Mouse (Mus musculus) kidney, postnatal 0 days (tissue): ENCODE results near the gene Arpc2. TPM values are rescaled to one million over a fixed set of nuclear protein-coding genes. Genes with fewer than 3 reads are reported as not detected.

Experiments used
- ATAC-seq: fragments of 200-750 bp; cut with Nextera tagmentation; replicated peaks from 2 replicates; pipeline ENCODE4 v1.8.0; 2017; ENCODE audit warnings: low read depth, moderate number of reproducible peaks, moderate TSS enrichment, moderate library complexity; ENCODE audit not compliant: low FRiP score
- DNase-seq: peaks from one replicate; pipeline ENCODE4 v3.0.0-alpha.2; 2016; ENCODE audit warnings: low spot score
- H3K27ac ChIP-seq: fragments of 300-500 bp; sonication (generic); 2 replicates; pipeline ENCODE4 v1.5.1; 2014; ENCODE audit warnings: mild to moderate bottlenecking
- H3K27me3 ChIP-seq: fragments of 300-500 bp; sonication (generic); 2 replicates; pipeline ENCODE4 v1.6.1; 2014; ENCODE audit warnings: low read length, mixed read lengths; ENCODE audit not compliant: insufficient read depth
- H3K36me3 ChIP-seq: fragments of 300-500 bp; sonication (generic); 2 replicates; pipeline ENCODE4 v1.6.1; 2014; ENCODE audit warnings: low read length, mixed read lengths; ENCODE audit not compliant: insufficient read depth
- H3K4me1 ChIP-seq: fragments of 300-500 bp; sonication (generic); replicated peaks from 2 replicates; pipeline ENCODE4 v1.6.1; 2014; ENCODE audit warnings: antibody characterized with exemption, low read length, mixed read lengths; ENCODE audit not compliant: insufficient read depth
- H3K4me2 ChIP-seq: fragments of 300-500 bp; sonication (generic); 2 replicates; pipeline ENCODE4 v1.6.1; 2014; ENCODE audit warnings: mild to moderate bottlenecking, low read length, moderate library complexity, mixed read lengths
- H3K4me3 ChIP-seq: fragments of 300-500 bp; sonication (generic); replicated peaks from 2 replicates; pipeline ENCODE4 v1.5.1; 2014; ENCODE audit warnings: low read depth, low read length
- H3K9ac ChIP-seq: fragments of 300-500 bp; sonication (generic); 2 replicates; pipeline ENCODE4 v1.6.1; 2014; ENCODE audit warnings: low read depth, low read length
- H3K9me3 ChIP-seq: fragments of 300-500 bp; sonication (generic); replicated peaks from 2 replicates; pipeline ENCODE4 v1.6.1; 2016; ENCODE audit warnings: low read length, inconsistent platforms, mixed read lengths
- CTCF ChIP-seq: IDR thresholded peaks from 2 replicates; pipeline ENCODE4 v1.5.1; 2016; ENCODE audit warnings: antibody characterized with exemption, low read depth, mild to moderate bottlenecking, moderate library complexity
- WGBS: fragments of 180-500 bp; shearing (Covaris S2); extraction: QIAGEN DNeasy Blood & Tissue Kit; methylation state at CpG from one replicate; pipeline ENCODE4 v1.1.7; 2014; 5-methylcytosine and 5-hydroxymethylcytosine counted together
- polyA plus RNA-seq: library from polyadenylated mRNA; unstranded; fragments of >200 nt; fragmentation: Nextera tagmentation; extraction: Ambion mirVana; gene quantifications from 2 replicates; pipeline ENCODE4 v1.2.1, GENCODE M21; 2015

The Arpc2 gene
- polyA plus RNA-seq, 1 experiment from 2014 or later: 487 TPM

DNA sequence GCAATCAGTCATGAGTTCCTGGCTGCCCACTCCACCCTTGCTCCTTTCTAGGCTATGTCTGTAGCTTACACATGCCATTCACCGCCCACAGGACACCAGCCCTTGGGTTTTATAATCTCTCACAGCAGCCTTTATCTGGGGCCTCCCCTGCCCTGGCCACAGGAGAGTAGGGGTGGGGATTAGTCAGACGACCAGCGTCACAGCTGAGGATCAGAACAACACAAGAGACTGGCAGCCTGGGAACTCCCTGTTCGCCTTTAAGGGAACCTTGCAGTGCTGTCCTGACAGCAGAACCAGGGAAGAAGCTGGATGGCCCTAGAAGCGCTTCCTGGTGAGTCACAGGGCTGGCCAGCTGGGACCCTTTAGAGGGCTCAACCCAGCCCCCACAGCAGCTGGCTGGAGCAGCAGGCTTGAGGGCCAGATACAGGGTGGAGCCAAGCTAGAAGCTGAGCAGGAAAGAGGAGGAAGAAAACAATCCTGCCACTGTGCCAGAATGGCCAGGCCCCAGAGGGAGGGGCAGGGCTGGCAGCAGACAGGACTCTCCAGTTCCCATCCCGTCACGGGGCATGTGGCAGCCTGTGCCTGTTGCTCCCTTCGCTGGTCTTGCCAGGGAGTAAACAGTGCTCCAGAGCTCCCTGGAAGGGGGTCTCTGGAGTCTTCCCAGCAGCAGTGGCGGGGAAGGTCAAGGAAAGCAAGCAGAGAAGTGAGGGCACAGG is 59.7 kb downstream of the Arpc2 start:
- H3K4me3 ChIP-seq: no peak overlapping the region
- WGBS: 4% methylated on average over 9 of the region's 9 CpGs

GRCm38 (mm10) chr1:74296477-74296876 is 60.6 kb downstream of the Arpc2 start:
- peak overlapping the region; percentile 38 for H3K4me2 ChIP-seq
- peak overlapping the region; percentile 44; the same call in 1 of the 2 replicates for H3K9ac ChIP-seq
- ATAC-seq (peak; percentile 24; the same call in 1 of the 2 replicates), DNase-seq (peak; percentile 89)
- no peak overlapping the region for H3K4me3 ChIP-seq
- 14% methylated on average over 6 of the region's 6 CpGs for WGBS
- TF ChIP-seq CTCF: no peak
- H3K9me3 ChIP-seq: no peaks in the 10 kb centered on the region
- H3K4me1 ChIP-seq: peaks cover 41% of the 10 kb centered on the region
- peak overlapping the region; percentile 92 for H3K27ac ChIP-seq
- no peaks in the 10 kb centered on the region for H3K27me3 ChIP-seq
- peaks cover 14% of the 10 kb centered on the region for H3K36me3 ChIP-seq

More for the DNA sequence above, 59.7 kb downstream of the Arpc2 start:
- no peak for TF ChIP-seq CTCF
- Histone ChIP-seq H3K4me1 (peaks cover 39% of the 10 kb centered on the region), H3K9ac (peak overlapping the region; percentile 44), H3K27ac (peak overlapping the region; percentile 92), H3K9me3 (no peaks in the 10 kb centered on the region), H3K27me3 (no peaks in the 10 kb centered on the region), H3K4me2 (peak overlapping the region; percentile 38), H3K36me3 (peaks cover 15% of the 10 kb centered on the region)
- ATAC-seq (peak; percentile 88), DNase-seq (peak; percentile 96)

DNA sequence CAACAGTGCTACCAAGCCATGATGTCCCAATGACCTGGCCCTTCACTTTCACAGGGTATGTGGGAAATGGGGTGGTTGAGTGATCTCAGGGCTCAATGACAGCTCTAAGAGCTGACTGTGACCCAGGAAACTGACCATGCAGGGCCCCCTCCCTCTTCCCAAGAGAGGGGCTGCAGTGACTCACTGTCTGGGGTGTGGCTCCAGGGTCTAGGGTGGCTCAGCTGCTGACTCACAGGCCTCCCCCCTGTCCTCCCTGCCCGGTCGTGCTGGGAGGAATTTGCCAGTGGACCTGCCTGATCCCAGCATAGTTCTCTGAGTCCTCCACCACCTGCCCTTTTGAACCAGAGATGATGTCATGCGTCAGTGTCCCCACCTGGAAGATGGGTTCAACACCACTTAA is 61.4 kb downstream of the Arpc2 start:
- H3K9me3 ChIP-seq: no peaks in the 10 kb centered on the region
- peak overlapping the region; percentile 27; the same call in 1 of the 2 replicates for H3K9ac ChIP-seq
- ATAC-seq (0 out of 2 replicates have a peak, but pooled peaks have one; percentile 8), DNase-seq (no peak)
- H3K27ac ChIP-seq: peak overlapping the region; percentile 92
- H3K4me3 ChIP-seq: no peak overlapping the region
- peaks cover 49% of the 10 kb centered on the region for H3K4me1 ChIP-seq
- H3K36me3 ChIP-seq: peaks cover 6% of the 10 kb centered on the region; the same call in 1 of the 2 replicates
- WGBS: 44% methylated on average over 3 of the region's 3 CpGs
- no peak overlapping the region for H3K4me2 ChIP-seq
- H3K27me3 ChIP-seq: no peaks in the 10 kb centered on the region
- TF ChIP-seq CTCF: no peak

- Histone ChIP-seq H3K4me3 (no peak overlapping the region), H3K36me3 (no peaks in the 10 kb centered on the region), H3K9me3 (no peaks in the 10 kb centered on the region), H3K4me2 (no peak overlapping the region), H3K27ac (peak overlapping the region; percentile 92), H3K9ac (no peak overlapping the region), H3K27me3 (no peaks in the 10 kb centered on the region), H3K4me1 (peaks cover 57% of the 10 kb centered on the region)
- no peak for TF ChIP-seq CTCF
- DNase-seq: no peak
- no peak for ATAC-seq
- WGBS: 82% methylated on average over 5 of the region's 5 CpGs
Observed at GRCm38 (mm10) chr1:74298157-74298750, 62.4 kb downstream of the Arpc2 start.

GRCm38 (mm10) chr1:74298996-74299395 is 63.1 kb downstream of the Arpc2 start:
- H3K9ac ChIP-seq: no peak overlapping the region
- DNase-seq (no peak), ATAC-seq (no peak)
- H3K27me3 ChIP-seq: no peaks in the 10 kb centered on the region
- H3K27ac ChIP-seq: 0 out of 2 replicates have a peak overlapping the region, but pooled peaks have one; percentile 13
- no peaks in the 10 kb centered on the region for H3K9me3 ChIP-seq
- H3K4me3 ChIP-seq: no peak overlapping the region
- WGBS: 53% methylated on average over 5 of the region's 5 CpGs
- H3K4me2 ChIP-seq: no peak overlapping the region
- TF ChIP-seq CTCF: no peak
- no peaks in the 10 kb centered on the region for H3K36me3 ChIP-seq
- peaks cover 61% of the 10 kb centered on the region for H3K4me1 ChIP-seq

DNA sequence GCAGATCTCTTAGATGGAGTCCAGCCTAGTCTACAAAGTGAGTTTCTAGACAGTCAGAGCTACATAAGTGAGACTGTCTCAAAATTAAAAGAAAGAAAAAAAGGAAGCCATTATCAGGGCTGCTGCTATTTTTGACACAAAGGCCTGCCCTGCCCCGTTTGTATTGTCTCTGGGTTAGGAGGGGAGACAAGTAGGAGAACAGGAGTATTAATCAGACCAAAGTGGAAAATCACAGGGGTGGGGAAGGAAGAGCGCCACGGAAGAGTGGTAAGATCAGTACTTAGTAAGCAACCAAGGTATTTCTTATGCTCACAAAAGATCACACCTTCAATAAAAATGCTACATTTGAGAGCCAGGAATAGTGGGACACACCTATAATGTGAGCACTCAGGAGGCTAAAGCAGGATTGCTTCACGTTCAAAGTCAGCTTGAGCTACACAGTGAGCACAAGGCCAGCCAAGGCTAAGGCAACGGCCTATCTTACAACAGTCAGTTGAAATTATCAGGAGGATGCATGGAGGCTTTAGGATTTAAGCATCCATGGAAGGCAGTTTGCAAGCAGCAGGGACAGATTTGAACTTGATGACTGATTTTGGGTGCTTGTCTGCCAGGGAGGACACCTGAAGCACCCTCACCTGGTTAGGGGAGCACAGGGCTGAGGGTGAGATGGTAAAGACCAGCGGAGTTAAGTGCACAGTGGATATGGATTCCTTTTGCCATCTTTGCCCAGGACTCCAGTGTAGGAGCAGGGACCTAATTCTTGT is 64.6 kb downstream of the Arpc2 start:
- peaks cover 52% of the 10 kb centered on the region for H3K4me1 ChIP-seq
- DNase-seq: no peak
- no peak for ATAC-seq
- no peak overlapping the region for H3K27ac ChIP-seq
- TF ChIP-seq CTCF: no peak
- H3K4me2 ChIP-seq: no peak overlapping the region
- WGBS: 79% methylated on average over 6 of the region's 6 CpGs
- H3K27me3 ChIP-seq: no peaks in the 10 kb centered on the region
- H3K9me3 ChIP-seq: no peaks in the 10 kb centered on the region
- H3K4me3 ChIP-seq: no peak overlapping the region
- no peaks in the 10 kb centered on the region for H3K36me3 ChIP-seq
- no peak overlapping the region for H3K9ac ChIP-seq
